Mouse (Mus musculus): ENCODE measurements around the gene Tmem39b. TPM values are rescaled to one million over a fixed set of nuclear protein-coding genes. Genes with fewer than 3 reads are reported as not detected.

The Tmem39b gene
- polyA plus RNA-seq, 1 experiment from 2014 or later = 16.0 TPM

DNA sequence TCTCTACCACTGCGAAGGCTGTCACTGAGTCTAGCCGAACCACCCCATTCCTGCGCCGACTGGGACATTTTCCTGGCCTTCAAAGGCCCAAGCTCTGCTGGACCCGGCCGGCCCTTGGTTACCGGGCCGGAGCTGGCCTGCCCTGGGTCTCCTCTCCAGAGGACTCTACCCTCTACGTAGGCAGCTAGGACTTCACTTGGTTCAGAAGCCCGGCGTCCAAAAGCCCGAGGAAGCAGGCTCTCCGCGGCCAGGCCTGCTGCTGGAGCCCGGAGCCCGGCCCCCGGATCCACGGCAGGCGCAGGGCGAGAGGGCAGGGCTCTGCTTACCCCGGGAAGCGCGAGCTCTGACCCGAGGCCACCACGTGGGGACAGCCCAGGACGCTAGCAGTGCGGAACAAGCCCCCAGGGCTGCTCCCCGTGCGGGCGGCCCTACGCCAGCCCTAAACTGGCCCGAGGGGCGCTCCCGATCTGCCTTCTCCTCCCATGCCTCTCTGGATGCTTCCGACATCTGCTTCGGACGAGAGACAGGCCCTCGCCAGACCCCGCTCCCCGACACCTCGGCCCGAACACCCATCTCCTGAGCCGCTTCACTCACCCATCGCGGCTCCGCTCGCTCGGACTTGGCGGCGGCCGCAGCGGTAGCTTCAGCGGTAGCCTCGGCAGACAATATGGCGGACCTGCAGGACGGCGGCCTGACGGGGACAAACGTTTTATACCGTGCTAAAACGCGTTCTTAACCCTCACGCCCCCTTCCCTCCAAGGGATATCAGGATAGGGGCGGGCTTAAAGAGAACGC lies 24.4 kb downstream of the Tmem39b start, which contains the start of gene Kpna6:
Gene Kpna6, minus strand, starts transcription at position 685 of the 795 bp plus-strand sequence.
- H3K36me3 ChIP-seq = peaks cover 40% of the 10 kb centered on the region
- H3K4me3 ChIP-seq = peak within 1 kb of the TSS; percentile 100
- H3K27ac ChIP-seq = peak within 1 kb of the TSS; percentile 94
- peak; percentile 94 for DNase-seq (ENCODE audit: low spot score)
- H3K4me1 ChIP-seq = peaks cover 22% of the 10 kb centered on the region
- no peaks in the 10 kb centered on the region for H3K27me3 ChIP-seq (ENCODE audit: low read depth, poor library complexity, severe bottlenecking)
- under 1% methylated on average over 65 of the region's 65 CpGs for WGBS
- H3K9me3 ChIP-seq (replicated peaks) = no peaks in the 10 kb centered on the region

- peak overlapping the region; percentile 100 for H3K4me3 ChIP-seq
- H3K36me3 ChIP-seq = peaks cover 40% of the 10 kb centered on the region
- H3K4me1 ChIP-seq = peaks cover 22% of the 10 kb centered on the region
- whole genome bisulfite sequencing = 10% methylated on average over 12 of the region's 12 CpGs
- no peaks in the 10 kb centered on the region for H3K9me3 ChIP-seq (replicated peaks)
- no peaks in the 10 kb centered on the region for H3K27me3 ChIP-seq (ENCODE audit: low read depth, poor library complexity, severe bottlenecking)
- peak overlapping the region; percentile 94 for H3K27ac ChIP-seq
- DNase-seq (ENCODE audit: low spot score) = peak; percentile 64
Observed at GRCm38 (mm10) chr4:129671491-129672082, 25.1 kb downstream of the Tmem39b start.

- Histone ChIP-seq H3K4me3 (no peak overlapping the region), H3K27me3 (ENCODE audit: low read depth, poor library complexity, severe bottlenecking) (no peaks in the 10 kb centered on the region), H3K36me3 (peaks cover 82% of the 10 kb centered on the region), H3K4me1 (no peaks in the 10 kb centered on the region), H3K27ac (no peak overlapping the region), H3K9me3 (replicated peaks) (no peaks in the 10 kb centered on the region)
- DNase-seq (ENCODE audit: low spot score) = no peak
- WGBS = 82% methylated on average over 3 of the region's 3 CpGs
Observed at GRCm38 (mm10) chr4:129662255-129662813, 34.3 kb downstream of the Tmem39b start.

DNA sequence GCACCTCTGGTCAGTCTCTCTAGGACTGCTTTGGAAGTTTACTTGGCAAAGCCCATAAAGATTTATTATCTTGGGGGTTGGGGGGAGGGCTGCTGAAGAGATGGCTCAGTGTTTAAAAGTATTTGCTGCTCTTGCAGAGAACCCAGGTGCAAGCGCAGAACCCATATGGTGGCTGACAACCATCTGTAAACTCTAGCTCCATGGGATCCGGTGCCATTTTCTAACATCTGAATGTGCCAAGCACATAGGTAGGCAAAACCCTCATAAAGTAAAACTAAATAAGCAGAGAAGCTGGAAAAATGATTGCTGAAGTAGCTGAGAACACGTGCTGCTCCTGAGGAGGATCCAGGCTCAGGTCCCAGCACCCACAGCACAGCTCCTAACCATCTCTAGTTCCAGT lies 35.1 kb downstream of the Tmem39b start:
- Histone ChIP-seq H3K27me3 (ENCODE audit: low read depth, poor library complexity, severe bottlenecking) (no peaks in the 10 kb centered on the region), H3K36me3 (peaks cover 82% of the 10 kb centered on the region), H3K27ac (no peak overlapping the region), H3K9me3 (replicated peaks) (no peaks in the 10 kb centered on the region), H3K4me3 (no peak overlapping the region), H3K4me1 (no peaks in the 10 kb centered on the region)
- 84% methylated on average over 3 of the region's 3 CpGs for WGBS
- DNase-seq (ENCODE audit: low spot score) = no peak

- Histone ChIP-seq H3K9me3 (replicated peaks) (no peaks in the 10 kb centered on the region), H3K36me3 (peaks cover 99% of the 10 kb centered on the region), H3K4me1 (no peaks in the 10 kb centered on the region), H3K4me3 (no peak overlapping the region), H3K27ac (no peak overlapping the region), H3K27me3 (ENCODE audit: low read depth, poor library complexity, severe bottlenecking) (no peaks in the 10 kb centered on the region)
- 93% methylated on average over 14 of the region's 14 CpGs for WGBS
- DNase-seq (ENCODE audit: low spot score) = no peak
Observed at GRCm38 (mm10) chr4:129654770-129655169, 41.9 kb downstream of the Tmem39b start.

DNA sequence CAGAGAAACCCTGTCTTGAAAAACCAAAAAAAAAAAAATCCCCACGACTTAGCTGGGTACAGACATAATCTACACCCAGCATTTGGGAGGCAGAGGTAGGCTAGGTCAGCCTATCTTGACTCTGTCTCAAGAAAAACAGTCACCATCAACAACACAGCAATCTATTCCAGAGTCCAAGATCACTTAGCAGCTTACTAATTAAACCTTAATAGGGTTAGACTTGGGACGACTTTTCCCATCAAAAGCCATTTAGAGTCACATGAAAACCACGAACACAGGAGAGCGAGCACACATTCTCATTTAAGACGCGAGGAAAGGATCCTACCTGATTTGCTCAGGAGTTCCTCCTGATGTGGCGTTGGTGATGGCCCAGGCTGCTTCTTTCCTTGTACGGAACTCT lies 46.3 kb downstream of the Tmem39b start:
- peaks cover 100% of the 10 kb centered on the region for H3K36me3 ChIP-seq
- 92% methylated on average over 8 of the region's 8 CpGs for WGBS
- H3K27me3 ChIP-seq (ENCODE audit: low read depth, poor library complexity, severe bottlenecking) = no peaks in the 10 kb centered on the region

GRCm38 (mm10) chr4:129648656-129649055 lies 48.0 kb downstream of the Tmem39b start:
- no peaks in the 10 kb centered on the region for H3K27me3 ChIP-seq (ENCODE audit: low read depth, poor library complexity, severe bottlenecking)
- no peak for DNase-seq (ENCODE audit: low spot score)
- no peak overlapping the region for H3K4me3 ChIP-seq
- H3K9me3 ChIP-seq (replicated peaks) = no peaks in the 10 kb centered on the region
- no peak overlapping the region for H3K27ac ChIP-seq
- 81% methylated on average over 1 of the region's 1 CpGs for WGBS
- H3K36me3 ChIP-seq = peaks cover 99% of the 10 kb centered on the region
- H3K4me1 ChIP-seq = no peaks in the 10 kb centered on the region

More for the DNA sequence above, 46.3 kb downstream of the Tmem39b start:
- no peak overlapping the region for H3K4me3 ChIP-seq
- H3K27ac ChIP-seq = no peak overlapping the region
- no peaks in the 10 kb centered on the region for H3K9me3 ChIP-seq (replicated peaks)
- no peak for DNase-seq (ENCODE audit: low spot score)
- H3K4me1 ChIP-seq = no peaks in the 10 kb centered on the region

GRCm38 (mm10) chr4:129645204-129645603 lies 51.4 kb downstream of the Tmem39b start:
- DNase-seq (ENCODE audit: low spot score) = no peak
- no peaks in the 10 kb centered on the region for H3K9me3 ChIP-seq (replicated peaks)
- WGBS = 92% methylated on average over 6 of the region's 6 CpGs
- no peak overlapping the region for H3K27ac ChIP-seq
- H3K36me3 ChIP-seq = peaks cover 73% of the 10 kb centered on the region
- no peak overlapping the region for H3K4me3 ChIP-seq
- peaks cover 8% of the 10 kb centered on the region; the same call in 1 of the 2 replicates for H3K4me1 ChIP-seq
- no peaks in the 10 kb centered on the region for H3K27me3 ChIP-seq (ENCODE audit: low read depth, poor library complexity, severe bottlenecking)

GRCm38 (mm10) chr4:129641756-129642155 lies 54.9 kb downstream of the Tmem39b start:
- no peaks in the 10 kb centered on the region for H3K9me3 ChIP-seq (replicated peaks)
- no peak for DNase-seq (ENCODE audit: low spot score)
- peak overlapping the region; percentile 78 for H3K4me3 ChIP-seq
- peaks cover 69% of the 10 kb centered on the region for H3K36me3 ChIP-seq
- peak overlapping the region; percentile 93 for H3K27ac ChIP-seq
- no peaks in the 10 kb centered on the region for H3K27me3 ChIP-seq (ENCODE audit: low read depth, poor library complexity, severe bottlenecking)
- WGBS = 53% methylated on average over 5 of the region's 5 CpGs
- H3K4me1 ChIP-seq = peaks cover 27% of the 10 kb centered on the region

DNA sequence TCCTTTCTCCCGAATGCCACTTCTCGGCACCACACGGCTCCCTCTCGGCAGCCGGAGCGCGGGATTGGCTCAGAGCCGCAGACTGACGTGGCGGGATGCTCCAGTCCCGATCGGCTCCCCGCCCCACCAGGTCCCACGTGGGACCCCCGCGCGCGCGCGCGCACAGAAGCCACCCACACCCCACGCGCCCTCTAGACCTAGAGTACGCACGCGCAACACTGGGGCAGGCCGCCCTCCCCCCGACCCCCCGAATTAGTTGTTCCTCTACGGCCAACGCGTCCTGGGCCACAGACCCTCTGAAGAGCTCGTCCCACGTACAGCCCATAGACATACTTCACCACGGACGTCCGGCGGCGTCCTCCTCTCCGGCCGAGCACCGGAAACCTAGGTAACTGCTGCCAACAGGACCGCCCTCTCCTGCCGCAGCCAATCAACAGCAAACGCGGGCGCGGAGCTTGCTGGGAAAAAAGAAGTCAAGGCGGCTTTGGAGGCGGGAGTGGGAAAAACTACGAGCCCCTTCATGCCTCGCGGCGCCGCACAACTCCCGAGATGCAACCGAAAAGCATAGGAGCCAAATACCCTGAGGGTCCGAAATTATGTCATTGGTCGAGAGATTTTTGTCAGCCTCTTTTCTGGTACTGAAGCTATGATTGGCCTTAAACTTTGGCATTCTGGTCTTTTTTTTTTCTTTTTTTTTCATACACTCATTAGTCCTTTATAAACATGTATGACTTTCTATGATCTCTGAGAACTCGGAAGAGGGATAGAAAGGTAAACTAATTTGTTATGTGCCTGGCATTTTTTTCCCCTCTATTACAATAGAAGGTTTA lies 55.8 kb downstream of the Tmem39b start, which contains the start of gene Txlna:
Gene Txlna, minus strand, starts transcription at position 428 of the 830 bp plus-strand sequence.
- Histone ChIP-seq H3K27ac (peak within 1 kb of the TSS; percentile 93), H3K4me3 (peak within 1 kb of the TSS; percentile 78), H3K36me3 (peaks cover 69% of the 10 kb centered on the region), H3K4me1 (peaks cover 27% of the 10 kb centered on the region), H3K27me3 (ENCODE audit: low read depth, poor library complexity, severe bottlenecking) (no peaks in the 10 kb centered on the region), H3K9me3 (replicated peaks) (no peaks in the 10 kb centered on the region)
- peak; percentile 96 for DNase-seq (ENCODE audit: low spot score)
- WGBS = under 1% methylated on average over 60 of the region's 60 CpGs

GRCm38 (mm10) chr4:129640101-129640637 lies 56.5 kb downstream of the Tmem39b start:
- H3K9me3 ChIP-seq (replicated peaks) = no peaks in the 10 kb centered on the region
- 13% methylated on average over 17 of the region's 17 CpGs for WGBS
- peaks cover 69% of the 10 kb centered on the region for H3K36me3 ChIP-seq
- H3K4me1 ChIP-seq = peaks cover 27% of the 10 kb centered on the region
- peak overlapping the region; percentile 78 for H3K4me3 ChIP-seq
- peak overlapping the region; percentile 93 for H3K27ac ChIP-seq
- H3K27me3 ChIP-seq (ENCODE audit: low read depth, poor library complexity, severe bottlenecking) = no peaks in the 10 kb centered on the region
- DNase-seq (ENCODE audit: low spot score) = no peak

DNA sequence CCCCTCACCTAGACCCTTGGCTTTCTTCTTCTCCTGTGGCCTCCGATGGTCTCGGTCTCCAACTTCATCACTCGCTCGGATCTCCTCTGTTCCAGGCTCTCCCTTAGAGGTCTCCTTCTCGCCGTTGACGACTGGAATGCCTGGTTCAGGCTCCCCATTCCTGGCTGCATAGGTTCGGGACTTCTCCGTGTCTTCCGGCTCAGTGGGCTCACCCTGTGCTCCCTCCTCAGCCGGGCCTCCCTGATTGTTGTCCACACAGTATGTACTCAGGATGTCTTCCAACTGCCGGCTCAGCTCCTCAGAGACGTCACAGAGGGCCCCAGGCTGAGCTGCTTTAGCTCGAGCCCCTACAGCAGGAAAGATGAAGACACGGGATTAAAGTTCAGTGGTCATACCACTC lies 57.4 kb downstream of the Tmem39b start:
- Histone ChIP-seq H3K4me1 (peaks cover 27% of the 10 kb centered on the region), H3K36me3 (peaks cover 69% of the 10 kb centered on the region), H3K27ac (no peak overlapping the region), H3K4me3 (peak overlapping the region; percentile 78), H3K9me3 (replicated peaks) (no peaks in the 10 kb centered on the region), H3K27me3 (ENCODE audit: low read depth, poor library complexity, severe bottlenecking) (no peaks in the 10 kb centered on the region)
- DNase-seq (ENCODE audit: low spot score) = no peak
- WGBS = 93% methylated on average over 15 of the region's 15 CpGs
